Mouse (Mus musculus) liver, embryonic 14.5 days (tissue): ENCODE data around the gene Parg.

Source experiments
- CTCF ChIP-seq: IDR thresholded peaks from 2 replicates; pipeline ENCODE4 v1.5.1; 2016; ENCODE audit warnings: antibody characterized with exemption, low read depth, control low read depth
- EP300 ChIP-seq: IDR thresholded peaks from 2 replicates; pipeline ENCODE4 v1.6.1; 2016; ENCODE audit warnings: antibody characterized with exemption, low read depth

DNA sequence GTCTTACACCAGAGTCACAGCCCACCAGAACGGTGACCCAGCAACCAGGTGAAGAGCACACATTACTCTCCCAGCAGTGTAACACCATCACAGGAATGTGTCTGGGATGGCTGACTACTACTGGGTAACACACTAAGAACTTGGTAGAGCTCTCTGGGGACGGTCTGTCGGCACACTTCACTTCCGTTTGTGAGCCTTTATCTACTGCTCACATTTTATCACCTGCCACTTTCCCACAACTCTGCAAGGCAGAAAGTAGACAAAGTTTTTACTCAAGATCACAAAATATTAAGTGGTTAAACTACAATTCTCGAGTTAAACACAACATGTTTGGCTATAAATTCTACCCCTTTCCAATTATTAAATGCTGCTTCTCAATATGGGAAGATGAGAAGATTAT, 9.8 kb upstream of the Parg start:
- TF ChIP-seq CTCF (no peak), EP300 (no peak)
